8 mouse cellular contexts compared by ENCODE assay signal in the genomic region with DNA sequence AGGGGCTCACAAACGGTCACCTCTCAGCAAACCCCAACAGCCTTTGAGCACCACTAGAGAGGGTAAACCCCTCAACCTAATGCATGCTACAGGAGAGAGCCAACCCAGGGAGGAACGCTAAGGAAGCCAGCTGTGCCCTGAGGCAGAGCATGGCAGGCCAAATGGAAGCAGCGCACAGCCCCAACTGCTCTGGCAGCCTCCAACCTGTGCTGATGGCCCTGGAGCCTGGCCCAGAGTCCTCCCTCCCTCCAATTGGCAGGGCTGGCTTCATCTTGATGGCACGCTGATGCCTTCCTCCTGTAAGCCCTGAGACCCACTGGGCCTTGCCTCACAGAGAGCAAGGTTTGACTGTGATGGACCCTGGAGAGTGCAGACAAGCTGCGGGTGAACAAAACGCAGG. TPM values are rescaled to one million over a fixed set of nuclear protein-coding genes. Genes with fewer than 3 reads are reported as not detected.
DNase-seq lines count a peak whose midpoint lies in the region; ATAC-seq lines count a peak whose summit lies in the region.
"Had no signal": no experiment of that assay in that cellular context is flagged by ENCODE, and none has a peak within 500 bp of the region (broad histone marks: within the 10 kb centered on the region; RNA-seq: fewer than 3 reads in every experiment).

No protein-coding gene starts in this region.

- DNase-seq in kidney, adult 18-20 months = peak; percentile 42
- DNase-seq in kidney, postnatal 10 days = no peak
- DNase-seq in adrenal gland, postnatal 25 days = peak; percentile 31
- DNase-seq in cerebellum, adult 11 months = peak; percentile 72
- DNase-seq in heart, postnatal 10 days = peak; percentile 56 to 63
- DNase-seq in yolk sac, embryonic 10.5 days (ENCODE audit: low spot score) = no peak

- ATAC-seq in granulocyte monocyte progenitor cell, adult 5-6 weeks (replicated peaks; ENCODE audit: poor library complexity, severe bottlenecking) = no peak
- ATAC-seq: Patski had no signal

- intact Hi-C loops in heart, postnatal 10 days (cut with DNase I) = loop anchor here (5.0 kb wide), 1 partner anchor 52 kb away; the partner anchor contains the start of genes Gart and Son

RNA-seq across cellular contexts. Expression of gene Tmem50b, which starts 2.5 kb away (rescaled TPM):
- total RNA-seq in adrenal gland, postnatal 25 days (2021) = 57.9 and 58.3 TPM in 2 replicates
- total RNA-seq in heart, postnatal 10 days (2021) = 10 to 100 TPM; 46.9 to 55.3 TPM
- total RNA-seq in granulocyte monocyte progenitor cell, adult 5-6 weeks (2014; fragmentation: Nextera tagmentation) = 56.8 and 64.9 TPM in 2 replicates
- total RNA-seq in granulocyte monocyte progenitor cell, adult 5-6 weeks (2017) = 38.5 and 41.1 TPM in 2 replicates

RNA-seq across cellular contexts. Expression of gene Dnajc28, which starts 23.8 kb away (rescaled TPM):
- total RNA-seq in adrenal gland, postnatal 25 days (2021) = 14.5 and 17.1 TPM in 2 replicates
- 10 to 100 TPM in 1 of 2 experiments, 1 to 10 TPM in 1; 9.5 to 11.7 TPM for total RNA-seq in heart, postnatal 10 days (2021)
- total RNA-seq in granulocyte monocyte progenitor cell, adult 5-6 weeks (2014; fragmentation: Nextera tagmentation) = 2.4 and 2.8 TPM in 2 replicates
- 6.1 and 9.2 TPM in 2 replicates for total RNA-seq in granulocyte monocyte progenitor cell, adult 5-6 weeks (2017)

RNA-seq across cellular contexts. Expression of gene Ifngr2, which starts 48.2 kb away (rescaled TPM):
- total RNA-seq in adrenal gland, postnatal 25 days (2021) = 20.1 and 31.1 TPM in 2 replicates
- total RNA-seq in heart, postnatal 10 days (2021) = 100 to 1,000 TPM; 116 to 132 TPM
- 29.2 TPM in 2 replicates for total RNA-seq in granulocyte monocyte progenitor cell, adult 5-6 weeks (2014; fragmentation: Nextera tagmentation)
- 12.8 and 13.0 TPM in 2 replicates for total RNA-seq in granulocyte monocyte progenitor cell, adult 5-6 weeks (2017)

RNA-seq across cellular contexts. Expression of gene Gart, which starts 51.7 kb away (rescaled TPM):
- 90.8 and 124 TPM in 2 replicates for total RNA-seq in adrenal gland, postnatal 25 days (2021)
- 10 to 100 TPM; 56.2 to 63.4 TPM for total RNA-seq in heart, postnatal 10 days (2021)
- total RNA-seq in granulocyte monocyte progenitor cell, adult 5-6 weeks (2014; fragmentation: Nextera tagmentation) = 169 and 244 TPM in 2 replicates
- total RNA-seq in granulocyte monocyte progenitor cell, adult 5-6 weeks (2017) = 443 and 453 TPM in 2 replicates

RNA-seq across cellular contexts. Expression of gene Son, which starts 52.2 kb away (rescaled TPM):
- 297 and 334 TPM in 2 replicates for total RNA-seq in adrenal gland, postnatal 25 days (2021)
- 100 to 1,000 TPM; 201 to 204 TPM for total RNA-seq in heart, postnatal 10 days (2021)
- total RNA-seq in granulocyte monocyte progenitor cell, adult 5-6 weeks (2014; fragmentation: Nextera tagmentation) = 326 and 356 TPM in 2 replicates
- total RNA-seq in granulocyte monocyte progenitor cell, adult 5-6 weeks (2017) = 242 and 285 TPM in 2 replicates

Comparison
In these comparisons a context has a peak if more than half of its experiments do, and no peak if none do; other contexts are left out.
1. DNase-seq: peak in kidney, adult 18-20 months (single experiment), adrenal gland, postnatal 25 days (single experiment), cerebellum, adult 11 months (single experiment) and heart, postnatal 10 days (2 of 2); none in kidney, postnatal 10 days (single experiment) and yolk sac, embryonic 10.5 days (single experiment).